Mouse (Mus musculus): ENCODE measurements around the gene Tln1. TPM values are rescaled to one million over a fixed set of nuclear protein-coding genes. Genes with fewer than 3 reads are reported as not detected.

Gene Tln1
- polyA plus RNA-seq, 2 experiments, result 30.1 to 39.7 TPM

DNA sequence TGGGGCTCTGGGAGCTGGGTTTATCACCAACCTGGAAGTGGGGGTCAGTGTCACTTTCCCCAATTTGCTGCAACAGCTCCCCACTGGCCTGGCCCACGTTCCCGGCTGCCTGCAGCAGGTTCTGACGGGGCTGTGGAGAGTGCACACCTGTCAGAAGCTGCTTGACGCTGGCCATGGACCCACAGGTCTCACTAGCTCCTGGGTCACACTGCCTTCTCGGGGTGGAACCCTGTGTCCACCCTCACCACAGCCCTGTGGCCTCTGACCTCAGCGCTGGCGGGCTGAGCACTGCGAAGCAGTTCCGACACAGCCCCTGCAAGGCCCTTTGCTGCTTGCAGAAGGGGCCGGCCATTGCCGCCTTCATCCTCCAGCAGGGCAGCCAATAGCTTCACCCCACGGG lies 13.4 kb downstream of the Tln1 start:
- Histone ChIP-seq H3K36me3 (replicated peaks; ENCODE audit: control insufficient read depth, insufficient read depth, low read depth) (peaks cover 100% of the 10 kb centered on the region), H3K4me1 (replicated peaks; ENCODE audit: control insufficient read depth in 2 of 2, insufficient read depth in 2 of 2, low read length in 1 of 2) (no peaks in the 10 kb centered on the region), H3K4me3 (ENCODE audit: insufficient read depth in 1 of 2, low read depth in 2 of 2, low read length in 2 of 2) (no peak overlapping the region), H3K27me3 (ENCODE audit: control insufficient read depth, insufficient read depth, low read length) (no peaks in the 10 kb centered on the region), H3K9ac (replicated peaks) (no peak overlapping the region), H3K4me2 (ENCODE audit: low read depth) (no peak overlapping the region), H3K9me3 (ENCODE audit: control insufficient read depth, low read length) (no peaks in the 10 kb centered on the region; the same call in 1 of the 2 replicates), H3K27ac (no peak overlapping the region)
- DNase-seq (ENCODE audit: low read depth in 3 of 3, low spot score in 3 of 3) (no peak), ATAC-seq (ENCODE audit: insufficient read depth) (no peak)
- whole genome bisulfite sequencing (ENCODE audit: insufficient replicate concordance), result 91% methylated on average over 12 of the region's 12 CpGs
- no peak for TF ChIP-seq EP300 (IDR thresholded peaks at IDR 0.05; ENCODE audit: low read depth)
- no peak for TF ChIP-seq CTCF (IDR thresholded peaks at IDR 0.05; ENCODE audit: low read depth)

DNA sequence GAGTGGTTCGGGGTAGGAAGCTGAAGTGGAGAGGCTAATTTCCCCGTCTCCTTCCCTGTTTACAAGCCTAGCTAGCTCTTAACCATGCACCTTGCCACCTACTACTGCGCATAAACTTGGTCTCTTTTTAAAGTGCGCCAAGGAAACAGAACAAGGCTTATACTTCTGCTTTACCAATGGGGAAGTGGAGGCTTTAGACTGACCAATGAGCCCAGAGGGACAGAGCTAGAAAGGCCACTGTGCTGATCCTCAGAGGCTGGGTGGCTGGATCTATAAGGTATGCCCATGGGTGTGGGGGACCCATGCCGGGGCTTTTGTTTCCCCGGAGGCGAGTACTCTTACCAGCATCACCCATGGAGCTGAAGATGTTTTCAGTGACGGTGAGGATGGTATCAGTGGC lies 15.3 kb downstream of the Tln1 start:
- 91% methylated on average over 8 of the region's 8 CpGs for WGBS (ENCODE audit: insufficient replicate concordance)
- no peak for ATAC-seq (ENCODE audit: insufficient read depth)

DNA sequence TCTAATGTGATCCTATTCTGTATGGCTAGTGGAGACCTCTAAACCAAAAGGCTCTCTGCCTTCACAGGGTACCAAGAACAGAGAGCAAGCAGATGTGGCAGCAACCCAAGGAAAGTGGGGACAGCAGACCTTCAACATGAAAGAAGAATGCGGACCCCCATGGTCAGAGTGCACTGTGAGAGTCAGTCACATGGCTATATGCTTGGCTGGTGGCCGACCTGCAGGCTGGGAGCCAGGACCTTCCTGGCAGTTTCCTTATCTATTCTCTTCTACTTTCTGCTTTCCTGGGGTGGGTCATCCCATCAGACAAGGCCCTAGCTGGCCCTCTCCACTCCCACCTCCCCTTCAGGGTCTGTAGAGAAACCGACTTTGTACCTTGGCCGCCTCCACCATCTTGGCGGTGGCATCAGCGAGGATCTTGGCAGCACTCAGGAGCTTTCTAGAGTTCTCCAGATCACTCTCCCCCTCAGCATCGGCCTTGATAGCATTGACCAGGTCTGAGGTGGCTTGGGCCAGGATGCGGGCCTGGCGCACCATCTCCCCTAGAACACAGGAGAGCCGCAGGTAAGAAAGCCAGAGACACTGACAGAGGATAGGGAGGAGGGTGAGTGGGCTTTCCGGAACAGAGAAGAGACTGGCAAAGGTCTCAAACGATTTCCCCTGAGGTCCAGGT lies 16.0 kb downstream of the Tln1 start:
- no peak for TF ChIP-seq EP300 (IDR thresholded peaks at IDR 0.05; ENCODE audit: low read depth)
- Histone ChIP-seq H3K4me2 (ENCODE audit: low read depth) (no peak overlapping the region), H3K4me1 (replicated peaks; ENCODE audit: control insufficient read depth in 2 of 2, insufficient read depth in 2 of 2, low read length in 1 of 2) (no peaks in the 10 kb centered on the region), H3K4me3 (ENCODE audit: insufficient read depth in 1 of 2, low read depth in 2 of 2, low read length in 2 of 2) (no peak overlapping the region), H3K9me3 (ENCODE audit: control insufficient read depth, low read length) (no peaks in the 10 kb centered on the region), H3K27me3 (ENCODE audit: control insufficient read depth, insufficient read depth, low read length) (no peaks in the 10 kb centered on the region), H3K27ac (no peak overlapping the region), H3K36me3 (replicated peaks; ENCODE audit: control insufficient read depth, insufficient read depth, low read depth) (peaks cover 100% of the 10 kb centered on the region), H3K9ac (replicated peaks) (no peak overlapping the region)
- no peak for DNase-seq (ENCODE audit: low read depth in 3 of 3, low spot score in 3 of 3)
- ATAC-seq (ENCODE audit: insufficient read depth), result no peak
- 83% methylated on average over 12 of the region's 12 CpGs for WGBS (ENCODE audit: insufficient replicate concordance)

More for the DNA sequence above, 15.3 kb downstream of the Tln1 start:
- Histone ChIP-seq H3K9ac (replicated peaks) (no peak overlapping the region), H3K4me3 (ENCODE audit: insufficient read depth in 1 of 2, low read depth in 2 of 2, low read length in 2 of 2) (no peak overlapping the region), H3K4me1 (replicated peaks; ENCODE audit: control insufficient read depth in 2 of 2, insufficient read depth in 2 of 2, low read length in 1 of 2) (no peaks in the 10 kb centered on the region), H3K36me3 (replicated peaks; ENCODE audit: control insufficient read depth, insufficient read depth, low read depth) (peaks cover 100% of the 10 kb centered on the region), H3K27me3 (ENCODE audit: control insufficient read depth, insufficient read depth, low read length) (no peaks in the 10 kb centered on the region), H3K27ac (no peak overlapping the region), H3K4me2 (ENCODE audit: low read depth) (no peak overlapping the region), H3K9me3 (ENCODE audit: control insufficient read depth, low read length) (no peaks in the 10 kb centered on the region)
- TF ChIP-seq CTCF (IDR thresholded peaks at IDR 0.05; ENCODE audit: low read depth), result no peak
- no peak for DNase-seq (ENCODE audit: low read depth in 3 of 3, low spot score in 3 of 3)

DNA sequence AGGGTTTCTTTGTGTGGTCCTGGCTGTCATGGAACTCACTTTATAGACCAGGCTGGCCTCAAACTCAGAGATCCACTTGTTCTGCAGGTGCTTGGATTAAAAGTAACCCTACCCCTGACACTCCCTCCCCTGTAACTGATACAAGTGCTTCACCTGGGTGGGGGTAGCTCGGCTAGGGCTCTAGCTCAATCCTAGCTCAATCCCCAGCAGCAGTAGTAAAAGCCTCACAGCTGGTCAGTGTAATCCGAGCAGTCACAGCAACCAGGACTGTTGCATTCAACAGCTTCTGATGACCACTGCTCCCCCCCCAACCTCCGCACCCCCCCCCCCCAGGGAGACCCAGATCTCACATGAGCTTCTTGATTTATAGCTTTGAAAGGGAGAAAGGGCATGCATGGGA lies 20.4 kb downstream of the Tln1 start:
- H3K9me3 ChIP-seq (ENCODE audit: control insufficient read depth, low read length), result no peaks in the 10 kb centered on the region
- ATAC-seq (ENCODE audit: insufficient read depth) (no peak), DNase-seq (ENCODE audit: low read depth in 3 of 3, low spot score in 3 of 3) (no peak)
- H3K4me3 ChIP-seq (ENCODE audit: insufficient read depth in 1 of 2, low read depth in 2 of 2, low read length in 2 of 2), result no peak overlapping the region
- no peak overlapping the region for H3K9ac ChIP-seq (replicated peaks)
- no peaks in the 10 kb centered on the region for H3K27me3 ChIP-seq (ENCODE audit: control insufficient read depth, insufficient read depth, low read length)
- peaks cover 97% of the 10 kb centered on the region for H3K36me3 ChIP-seq (replicated peaks; ENCODE audit: control insufficient read depth, insufficient read depth, low read depth)
- no peaks in the 10 kb centered on the region for H3K4me1 ChIP-seq (replicated peaks; ENCODE audit: control insufficient read depth in 2 of 2, insufficient read depth in 2 of 2, low read length in 1 of 2)
- 82% methylated on average over 3 of the region's 3 CpGs for WGBS (ENCODE audit: insufficient replicate concordance)
- TF ChIP-seq EP300 (IDR thresholded peaks at IDR 0.05; ENCODE audit: low read depth) (no peak), CTCF (IDR thresholded peaks at IDR 0.05; ENCODE audit: low read depth) (no peak)
- no peak overlapping the region for H3K4me2 ChIP-seq (ENCODE audit: low read depth)
- no peak overlapping the region for H3K27ac ChIP-seq

DNA sequence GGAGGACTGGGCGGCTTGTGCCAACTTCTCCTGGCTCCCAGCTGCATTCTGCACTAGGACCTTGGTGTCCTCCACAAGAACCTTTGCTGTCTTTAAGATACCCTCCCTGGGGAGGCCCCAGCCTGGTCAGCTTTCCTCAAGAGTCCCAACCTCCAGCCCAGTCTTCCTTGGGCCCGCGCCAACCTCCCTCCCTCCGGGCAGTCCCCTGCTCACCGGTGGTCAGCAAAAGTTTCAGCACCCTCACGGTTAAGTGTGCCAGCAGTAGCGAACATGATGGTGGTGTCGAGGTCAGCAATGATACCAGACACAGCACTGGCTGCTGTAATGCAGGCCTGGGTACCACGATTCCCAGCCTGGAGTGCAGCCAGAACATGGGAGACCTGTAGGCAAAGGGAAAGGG lies 26.5 kb downstream of the Tln1 start:
- no peak overlapping the region for H3K9ac ChIP-seq (replicated peaks)
- ATAC-seq (ENCODE audit: insufficient read depth), result no peak
- H3K4me1 ChIP-seq (replicated peaks; ENCODE audit: control insufficient read depth in 2 of 2, insufficient read depth in 2 of 2, low read length in 1 of 2), result no peaks in the 10 kb centered on the region
- WGBS (ENCODE audit: insufficient replicate concordance), result 90% methylated on average over 9 of the region's 9 CpGs
- H3K27me3 ChIP-seq (ENCODE audit: control insufficient read depth, insufficient read depth, low read length), result no peaks in the 10 kb centered on the region
- H3K27ac ChIP-seq, result no peak overlapping the region
- DNase-seq (ENCODE audit: low read depth in 3 of 3, low spot score in 3 of 3), result no peak
- no peak overlapping the region for H3K4me3 ChIP-seq (ENCODE audit: insufficient read depth in 1 of 2, low read depth in 2 of 2, low read length in 2 of 2)
- no peaks in the 10 kb centered on the region for H3K9me3 ChIP-seq (ENCODE audit: control insufficient read depth, low read length)
- no peak overlapping the region for H3K4me2 ChIP-seq (ENCODE audit: low read depth)
- TF ChIP-seq CTCF (IDR thresholded peaks at IDR 0.05; ENCODE audit: low read depth) (no peak), EP300 (IDR thresholded peaks at IDR 0.05; ENCODE audit: low read depth) (no peak)
- peaks cover 97% of the 10 kb centered on the region for H3K36me3 ChIP-seq (replicated peaks; ENCODE audit: control insufficient read depth, insufficient read depth, low read depth)

Measured in liver, embryonic 14.5 days (tissue).